Mouse (Mus musculus) ovary, adult 18-20 months (tissue): Measurements from ENCODE around the gene Prox2.
A peak's percentile ranks its signal among the peaks of the same experiment; 100 is the strongest.

ENCODE experiments used
- DNase-seq: peaks from one replicate; pipeline ENCODE4 v3.0.0; 2022; ENCODE audit warnings: low spot score, mixed read lengths

The Prox2 gene

DNA sequence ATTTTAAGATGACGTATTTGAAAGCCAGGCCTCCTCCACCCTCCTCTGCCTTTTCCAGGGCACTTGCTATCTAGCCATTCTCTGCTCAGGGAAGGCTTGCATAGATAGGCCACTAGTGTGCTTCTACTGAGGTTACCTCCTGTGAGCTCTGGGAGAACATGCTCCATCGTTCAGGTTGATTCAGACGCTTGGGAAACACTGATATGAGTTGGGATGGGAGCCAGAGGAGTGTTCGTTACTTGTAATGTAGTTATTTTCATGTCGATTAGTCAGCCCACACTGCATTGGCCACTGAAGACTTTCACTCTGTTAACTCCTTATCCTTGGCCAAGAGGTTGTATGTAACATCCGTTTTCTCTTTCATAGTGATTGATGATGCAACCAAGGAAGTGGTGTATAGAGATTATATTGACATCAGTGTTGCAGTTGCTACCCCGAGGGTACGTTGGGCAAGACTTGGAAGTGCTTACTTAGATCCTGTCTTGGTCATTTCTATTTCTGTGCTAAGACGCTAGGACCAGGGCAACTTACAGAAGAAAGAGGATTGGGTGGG lies 18.9 kb upstream of the Prox2 start:
- no peak for DNase-seq

DNA sequence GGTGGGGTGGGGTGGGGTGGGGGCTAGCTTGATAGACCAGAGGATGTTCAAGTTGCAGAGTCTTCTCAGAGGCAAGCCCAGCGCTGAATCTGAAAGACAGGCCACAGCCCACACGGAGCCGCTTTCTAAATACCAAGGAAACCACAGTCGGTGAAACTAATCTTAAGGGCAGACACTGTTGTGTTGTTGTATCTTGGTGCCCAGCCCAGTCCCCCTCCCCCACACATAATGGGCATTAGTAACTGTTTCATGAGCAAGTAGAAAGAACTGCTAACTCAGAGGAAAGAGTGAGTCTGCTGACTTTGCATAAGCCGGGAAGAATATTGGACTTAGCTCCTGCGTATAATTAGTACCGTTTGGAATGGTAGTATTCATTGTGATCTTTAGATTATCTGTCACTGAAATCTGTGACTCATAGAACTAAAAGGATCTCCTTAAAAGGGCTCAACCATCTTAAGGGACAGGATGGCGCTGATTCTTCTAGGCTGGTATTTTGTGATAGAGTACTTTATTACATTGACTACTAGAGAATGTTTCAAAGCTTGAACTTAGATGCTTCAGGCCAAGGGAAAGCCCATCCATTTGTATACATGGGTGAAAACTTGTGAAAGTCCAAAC lies 16.5 kb upstream of the Prox2 start:
- DNase-seq: no peak

DNA sequence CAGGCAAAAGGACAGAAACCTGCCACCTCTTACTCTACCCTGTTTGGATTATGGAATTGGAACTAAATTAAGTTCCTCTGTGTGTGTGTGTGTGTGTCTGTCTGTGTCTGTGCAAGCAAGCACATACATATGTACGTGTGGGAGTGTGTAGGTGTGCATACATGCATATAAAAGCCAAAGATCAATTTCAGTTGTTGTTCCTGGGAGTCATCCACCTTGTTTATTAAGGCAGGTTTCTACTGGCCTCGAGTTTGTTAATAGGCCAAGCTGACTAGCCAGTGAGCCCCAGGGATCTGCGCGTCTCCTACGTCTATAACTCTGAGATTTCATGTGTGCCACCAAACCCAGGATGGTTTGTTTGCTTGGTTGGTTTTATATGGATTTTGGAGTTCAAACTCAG lies 14.2 kb upstream of the Prox2 start:
- DNase-seq: no peak

DNA sequence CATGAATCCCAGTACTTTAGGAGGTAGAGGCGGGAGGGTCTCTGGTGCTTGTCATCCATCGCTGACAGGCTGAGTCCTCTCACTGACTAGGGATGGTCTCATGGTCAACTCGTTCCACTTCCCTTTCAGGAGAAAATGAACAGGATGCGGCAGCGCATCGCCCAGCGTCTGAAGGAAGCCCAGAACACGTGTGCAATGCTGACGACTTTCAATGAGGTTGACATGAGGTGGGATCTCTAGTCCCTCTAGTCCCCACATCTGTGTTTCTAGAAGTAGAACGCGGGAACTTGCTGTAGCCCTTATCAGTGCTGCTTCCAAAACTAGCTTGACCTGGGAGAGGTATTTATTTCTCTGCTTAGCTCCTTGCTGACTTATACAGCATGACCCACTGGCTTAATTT lies 13.1 kb upstream of the Prox2 start:
- DNase-seq: no peak

DNA sequence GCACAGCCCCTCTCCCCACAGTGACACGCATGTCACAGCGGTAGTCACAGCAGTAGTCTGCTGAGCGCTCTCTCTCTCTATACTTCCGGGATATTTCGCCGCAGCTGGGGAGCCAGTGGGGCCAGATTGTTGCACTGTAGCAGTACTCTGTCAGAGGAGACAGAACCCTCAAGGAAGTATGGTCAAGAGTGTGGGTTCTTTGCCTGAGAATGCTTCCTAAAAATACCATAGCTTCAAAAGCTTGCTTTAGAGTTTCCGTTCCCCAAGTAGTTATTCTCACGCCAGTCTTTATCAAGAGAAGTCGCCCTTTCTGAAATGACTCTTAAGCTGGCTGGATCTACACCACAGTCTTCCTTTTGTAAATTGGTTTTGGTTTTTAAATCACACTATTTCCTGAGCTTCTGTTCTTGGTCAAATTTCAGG lies 12.6 kb upstream of the Prox2 start:
- no peak for DNase-seq

DNA sequence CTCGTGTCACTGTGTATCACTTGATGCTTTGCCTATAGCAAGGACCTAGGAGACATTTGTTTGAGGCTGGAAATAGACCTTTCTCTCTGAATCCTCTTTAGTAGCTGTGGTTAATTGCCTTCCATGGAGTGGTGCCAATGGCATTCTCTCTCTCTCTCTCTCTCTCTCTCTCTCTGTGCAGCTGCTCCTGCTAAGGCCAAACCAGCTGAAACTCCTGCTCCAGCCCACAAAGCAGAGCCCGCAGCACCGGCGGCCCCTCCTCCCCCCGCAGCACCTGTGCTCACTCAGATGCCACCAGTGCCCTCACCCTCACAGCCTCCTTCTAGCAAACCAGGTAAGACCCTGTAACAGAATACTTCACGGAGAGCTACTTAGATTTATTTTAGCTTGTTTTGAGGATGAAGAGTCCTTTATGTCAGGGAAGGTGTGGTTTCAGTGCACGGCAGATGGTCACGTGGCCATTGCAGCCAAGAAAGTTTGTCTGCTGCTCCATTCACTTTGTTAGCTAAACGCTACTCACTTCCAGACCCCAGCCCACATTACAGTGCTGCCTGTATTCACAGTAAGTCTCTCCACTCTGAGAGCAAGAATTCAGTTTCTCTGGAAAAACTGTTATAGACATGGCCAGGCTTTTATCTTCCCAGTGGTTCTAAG lies 11.4 kb upstream of the Prox2 start:
- no peak for DNase-seq

DNA sequence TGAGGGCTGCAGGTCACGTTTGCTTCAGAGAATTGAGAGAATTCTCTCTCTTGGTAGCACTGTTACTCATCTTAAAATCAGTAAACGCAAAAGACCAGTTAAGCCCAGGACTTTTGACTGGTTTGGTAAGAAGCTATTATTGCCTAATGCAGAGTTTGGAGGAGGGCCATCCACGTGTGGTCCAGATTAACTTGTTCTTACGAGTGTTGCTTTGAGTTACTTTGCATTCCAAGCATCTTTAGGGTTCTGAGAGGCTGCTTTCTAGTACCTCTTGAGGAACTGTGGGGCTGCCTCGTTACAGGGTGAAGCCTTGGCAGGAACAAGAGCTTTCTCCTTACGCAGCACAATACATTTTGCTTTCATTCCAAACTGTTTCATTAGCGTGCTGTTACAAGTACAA lies 5.1 kb upstream of the Prox2 start:
- DNase-seq: no peak

DNA sequence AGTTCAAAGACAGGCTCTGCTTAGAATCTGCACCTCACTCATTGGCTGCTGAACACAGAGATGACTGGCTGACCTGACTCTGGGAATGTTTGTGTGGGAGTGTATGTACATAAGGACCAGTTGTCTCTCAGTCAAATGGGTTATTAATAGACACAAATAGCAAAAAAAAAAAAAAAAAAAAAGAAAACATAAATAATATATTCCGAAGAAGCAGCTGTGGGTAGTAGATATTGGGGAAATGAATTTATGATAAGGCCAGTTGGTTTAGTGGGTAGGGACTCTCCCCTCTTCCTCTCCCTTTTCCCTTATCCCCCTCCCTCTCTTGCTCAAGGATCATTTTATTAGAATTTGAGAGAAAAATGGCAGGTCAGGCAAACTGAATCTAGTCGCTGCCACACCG lies 3.4 kb upstream of the Prox2 start:
- DNase-seq: no peak

DNA sequence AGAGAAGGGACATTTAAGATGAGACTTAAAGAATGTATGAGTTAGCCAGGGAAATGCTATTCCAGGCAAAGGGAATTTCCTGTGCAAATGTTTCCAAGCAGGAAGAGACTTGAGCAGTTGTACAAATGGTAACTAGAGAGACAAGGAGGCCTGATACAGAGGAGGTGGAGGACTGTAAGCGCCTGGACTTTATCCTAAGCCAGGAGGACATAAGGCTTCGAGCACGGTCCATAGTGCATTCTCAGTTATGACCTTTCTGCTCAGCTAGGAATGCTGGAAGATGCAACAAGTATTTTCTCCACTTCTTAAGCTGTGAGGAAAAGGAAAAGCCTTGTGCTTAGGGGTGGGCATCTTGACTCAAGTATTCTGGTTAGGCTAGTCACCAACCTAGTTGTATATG lies 2.8 kb upstream of the Prox2 start:
- no peak for DNase-seq

DNA sequence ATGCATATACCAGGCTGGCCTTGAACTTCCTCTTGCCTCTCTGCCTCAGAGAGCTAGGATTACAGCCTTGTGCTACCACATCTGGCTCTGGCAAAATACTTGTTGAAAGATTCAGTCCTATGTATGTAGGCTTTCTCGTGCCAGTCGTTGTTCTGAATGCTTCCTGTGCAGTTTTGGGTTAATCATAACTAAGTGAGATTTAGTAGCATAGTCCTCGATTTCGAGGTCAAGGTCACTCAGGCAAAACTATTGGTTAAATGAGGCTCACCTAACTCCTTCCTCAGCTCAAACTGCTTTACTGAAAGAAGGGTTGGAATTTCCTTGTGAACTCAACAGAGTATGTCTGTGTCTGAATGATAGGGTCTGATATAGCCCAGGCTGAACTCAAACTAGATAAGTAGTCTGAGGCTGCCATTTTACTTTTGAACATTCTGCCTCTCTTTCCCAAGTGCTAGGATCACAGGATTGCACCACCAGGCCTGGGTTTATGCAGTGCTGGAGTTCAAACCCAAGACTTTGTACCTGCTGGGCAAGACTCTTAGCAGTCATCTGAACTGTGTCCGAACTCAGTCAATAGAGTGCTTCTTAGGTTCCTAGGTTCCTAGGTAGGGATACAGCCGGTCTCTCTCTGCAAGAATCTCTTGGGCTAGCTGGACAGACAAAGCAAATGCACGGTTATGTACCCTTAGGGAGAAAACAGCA lies 2.1 kb upstream of the Prox2 start:
- no peak for DNase-seq

DNA sequence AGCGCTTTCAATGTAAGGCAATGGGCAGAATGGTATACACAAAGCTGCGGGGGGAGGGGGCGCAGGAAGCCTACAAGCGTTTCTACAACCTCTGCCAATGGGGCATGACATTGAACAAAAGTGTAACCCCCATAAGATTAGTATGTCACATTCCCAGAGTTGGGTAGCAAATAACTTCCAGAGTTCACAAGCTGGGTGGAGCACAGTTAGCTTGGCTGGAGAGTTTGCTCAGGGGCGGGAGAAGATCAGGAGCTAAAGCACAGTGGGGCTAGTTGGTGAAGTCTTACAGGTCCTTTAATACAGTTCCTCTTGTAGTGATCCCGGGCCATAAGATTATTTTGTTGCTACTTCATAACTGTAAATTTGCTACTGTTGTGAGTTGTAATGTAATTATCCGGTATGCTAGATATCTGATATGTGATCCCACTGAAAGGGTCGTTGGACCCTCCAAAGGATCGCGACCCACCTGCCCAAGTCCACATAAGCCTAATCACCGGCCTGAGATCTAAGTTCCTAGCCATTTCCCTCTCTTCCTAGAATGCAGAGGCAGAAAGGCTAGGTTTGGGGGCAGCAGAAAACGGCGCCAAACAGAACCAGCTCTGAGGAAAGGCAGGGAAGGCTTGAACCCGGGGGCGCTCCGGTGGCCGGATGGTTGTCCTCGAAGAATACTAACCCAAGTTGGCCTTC lies 405 bp downstream of the Prox2 start:
- DNase-seq: no peak

DNA sequence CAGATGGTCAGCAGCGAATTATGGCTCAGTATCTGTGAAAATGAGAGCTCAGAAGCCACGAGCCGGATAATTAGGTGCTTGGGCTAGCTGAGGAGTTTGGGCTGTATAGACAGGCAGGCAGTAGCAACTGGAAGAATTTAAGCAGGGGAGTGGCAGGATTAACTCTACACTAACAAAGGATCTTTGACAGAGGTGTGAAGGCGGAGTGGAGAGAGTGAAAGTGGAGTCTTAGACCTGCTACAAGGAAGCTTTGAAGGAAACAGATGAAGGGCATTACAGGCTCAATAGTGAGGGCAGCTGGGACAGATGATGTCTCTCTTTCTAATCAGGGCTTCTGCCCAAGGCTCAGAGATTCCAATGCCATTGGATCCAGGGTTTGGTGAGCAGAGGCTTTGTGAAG lies 1.1 kb downstream of the Prox2 start:
- no peak for DNase-seq

DNA sequence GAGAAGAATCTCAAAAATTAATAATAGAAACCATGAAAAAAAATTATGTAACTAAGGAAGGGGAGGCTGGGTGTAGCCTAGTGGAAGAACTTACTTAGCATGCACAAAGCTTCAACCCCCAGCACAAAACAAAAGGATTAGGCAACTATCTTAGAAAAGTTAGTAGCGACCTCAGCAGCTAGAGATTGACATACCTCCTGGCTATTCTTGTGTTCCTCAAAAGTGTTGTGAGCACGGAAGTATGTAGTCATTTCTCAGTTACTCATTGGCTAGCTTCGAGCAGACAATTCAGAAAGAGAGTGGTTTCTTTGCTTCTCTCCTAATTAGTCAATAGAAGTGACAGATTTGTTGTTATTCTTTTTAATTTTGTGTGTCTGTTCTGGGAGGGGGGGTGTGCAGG lies 1.9 kb downstream of the Prox2 start:
- no peak for DNase-seq

DNA sequence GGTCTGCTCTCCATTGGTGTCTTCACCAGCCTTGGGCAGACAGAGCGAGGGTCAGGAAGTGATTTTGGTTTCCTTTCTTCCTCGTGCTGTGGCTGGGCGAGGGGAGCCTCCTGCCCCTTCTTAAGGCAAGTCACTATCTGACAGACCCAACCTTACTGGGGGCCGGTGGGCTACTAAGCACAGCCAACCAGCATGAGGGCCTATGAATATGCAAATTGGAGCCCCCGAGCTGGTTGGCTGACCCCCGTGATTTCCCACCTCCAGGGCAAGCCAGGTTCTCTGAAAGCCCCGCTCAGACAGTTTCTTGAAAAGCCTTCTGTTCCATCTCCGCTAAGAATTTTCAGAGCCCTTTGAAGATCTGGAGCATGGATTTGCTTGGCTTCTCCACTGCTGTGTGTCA lies 4.3 kb downstream of the Prox2 start:
- DNase-seq: no peak

DNA sequence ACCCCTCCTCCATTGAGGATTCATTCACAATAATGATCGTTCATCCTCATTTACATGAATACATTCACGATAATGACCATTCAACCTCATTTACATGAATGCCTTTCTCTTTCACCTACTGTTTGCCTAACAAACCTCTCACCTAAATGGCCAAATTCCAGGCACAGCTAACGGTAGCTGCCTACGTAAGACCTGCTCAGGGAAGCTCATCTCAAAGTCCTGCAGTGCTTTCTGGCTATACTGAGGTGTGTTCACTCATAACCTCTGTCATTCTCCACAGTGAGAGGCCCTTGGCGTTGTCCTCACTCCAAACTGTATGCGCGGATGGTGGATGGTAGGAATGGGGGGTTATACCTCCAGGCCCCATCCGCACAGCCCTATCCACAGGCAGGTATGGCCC lies 5.8 kb downstream of the Prox2 start:
- DNase-seq: no peak

DNA sequence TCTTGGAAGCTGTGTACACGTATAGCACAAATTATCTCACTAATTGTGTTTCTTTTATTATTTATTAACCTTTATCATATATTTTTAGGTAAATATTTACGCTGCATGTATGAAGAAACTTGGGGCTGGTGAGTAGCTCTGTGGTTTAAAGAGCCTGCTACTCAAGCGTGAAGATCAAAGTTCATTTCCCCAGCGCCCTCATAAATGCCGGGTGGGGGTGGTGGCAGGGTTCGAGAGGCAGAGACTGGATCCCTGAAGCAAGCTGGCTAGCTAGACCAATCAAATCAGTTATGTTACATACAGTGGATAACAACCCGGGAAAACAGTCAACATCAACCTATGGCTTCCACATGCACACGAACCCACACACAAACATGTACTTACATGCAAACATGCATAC lies 7.5 kb downstream of the Prox2 start:
- DNase-seq: no peak

DNA sequence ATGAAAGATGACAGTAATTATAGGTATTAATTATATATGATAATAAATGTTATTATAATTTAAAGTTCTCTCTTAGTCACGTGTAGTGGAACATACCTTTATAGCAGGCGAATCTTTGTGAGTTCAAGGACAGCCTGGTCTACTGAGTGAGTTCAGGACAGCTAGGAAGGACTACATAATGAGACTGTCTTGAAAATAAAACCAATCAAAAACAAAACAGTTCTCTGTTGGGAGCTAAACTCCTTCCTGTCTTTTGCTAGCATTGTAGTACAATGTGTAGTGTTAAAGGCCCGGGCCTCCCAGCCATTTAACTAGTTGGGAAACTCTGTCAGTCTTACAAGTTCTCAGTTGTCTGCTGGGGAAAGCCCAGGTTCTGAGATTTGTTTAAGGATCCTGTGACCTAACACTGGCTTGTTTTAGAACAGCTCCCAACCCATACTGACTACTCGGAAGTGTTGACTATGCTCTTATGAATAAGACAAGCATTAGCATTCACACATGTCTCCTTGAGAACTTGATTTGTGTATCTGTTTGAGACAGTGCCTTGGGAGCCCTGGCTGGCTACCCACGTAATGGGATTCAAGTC lies 8.9 kb downstream of the Prox2 start:
- no peak for DNase-seq

DNA sequence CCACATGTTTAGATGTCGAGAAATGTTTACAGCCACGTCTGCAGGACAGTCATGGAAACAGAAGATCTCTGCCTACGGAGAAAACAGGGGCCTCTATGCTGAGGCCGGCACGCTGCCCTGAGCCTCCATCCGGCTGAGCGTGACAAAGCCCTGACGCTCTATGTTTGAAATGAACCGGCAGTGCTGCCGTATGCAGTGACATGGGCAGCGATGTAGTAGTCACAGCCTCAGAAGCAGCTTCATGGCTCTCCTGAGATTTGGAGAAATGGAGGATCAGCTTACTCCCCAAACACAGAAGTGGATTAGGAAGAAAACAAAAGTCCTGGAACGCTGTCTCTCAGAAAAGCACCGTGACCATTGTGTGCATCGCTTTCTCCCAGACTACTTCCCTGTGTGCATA lies 9.6 kb downstream of the Prox2 start:
- DNase-seq: no peak

DNA sequence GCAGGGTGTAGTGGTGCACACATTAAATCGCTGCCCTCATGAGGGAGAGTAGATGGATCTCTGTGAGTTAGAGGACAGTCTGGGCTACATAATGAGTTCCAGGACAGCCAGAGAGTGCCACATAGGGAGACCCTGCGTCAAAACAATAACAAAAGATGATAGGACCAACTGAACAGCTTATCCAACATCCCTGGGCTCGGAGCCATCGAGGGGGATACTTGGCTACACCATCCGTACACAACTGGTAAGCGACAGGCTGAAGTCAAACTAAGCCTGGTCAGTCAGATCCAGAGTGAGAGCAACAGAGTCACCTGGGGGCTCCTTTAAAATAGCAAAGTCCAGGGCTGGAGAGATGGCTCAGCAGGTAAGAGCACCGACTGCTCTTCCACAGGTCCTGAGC lies 14.7 kb downstream of the Prox2 start:
- no peak for DNase-seq

DNA sequence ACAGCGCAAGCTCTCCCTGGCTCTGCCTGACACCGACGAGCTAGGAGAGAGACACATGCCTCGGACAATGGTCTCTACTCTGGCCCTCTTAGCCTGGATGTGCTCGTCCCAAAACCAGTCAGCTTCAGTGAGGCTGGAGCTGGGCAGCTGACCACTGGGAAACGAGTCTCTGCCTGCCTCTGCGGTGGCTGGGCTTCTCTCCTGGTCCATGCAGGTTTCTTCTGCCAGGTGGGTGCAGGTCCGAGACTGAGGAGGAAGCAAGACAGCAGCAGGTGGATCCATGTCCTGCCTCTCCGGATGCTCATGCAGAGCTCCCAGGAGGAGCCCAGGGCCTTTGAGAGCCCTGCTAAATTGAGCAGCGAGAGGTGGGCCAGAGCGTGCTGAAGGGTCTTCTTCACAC lies 15.4 kb downstream of the Prox2 start:
- DNase-seq: no peak

DNA sequence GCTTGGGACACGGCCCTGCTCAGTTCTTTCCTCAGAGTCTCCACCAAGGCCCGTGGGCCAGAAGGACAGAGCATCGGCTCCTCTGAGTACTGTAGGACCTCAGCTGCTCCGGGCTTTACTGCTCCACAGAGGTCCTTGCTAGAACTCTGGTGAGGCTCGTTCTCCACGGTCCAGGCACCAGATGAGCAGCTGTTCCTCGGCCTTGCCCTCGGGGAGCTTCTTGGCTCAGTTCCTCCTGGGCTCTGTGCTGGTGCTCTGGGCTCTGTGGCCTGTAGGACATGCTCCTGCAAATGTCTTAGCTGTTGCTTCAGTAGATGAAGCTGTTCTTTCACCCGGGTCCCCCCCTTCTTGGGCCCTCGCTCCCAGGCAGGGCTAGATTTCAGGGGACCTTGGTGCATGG lies 15.9 kb downstream of the Prox2 start:
- DNase-seq: peak; percentile 52

DNA sequence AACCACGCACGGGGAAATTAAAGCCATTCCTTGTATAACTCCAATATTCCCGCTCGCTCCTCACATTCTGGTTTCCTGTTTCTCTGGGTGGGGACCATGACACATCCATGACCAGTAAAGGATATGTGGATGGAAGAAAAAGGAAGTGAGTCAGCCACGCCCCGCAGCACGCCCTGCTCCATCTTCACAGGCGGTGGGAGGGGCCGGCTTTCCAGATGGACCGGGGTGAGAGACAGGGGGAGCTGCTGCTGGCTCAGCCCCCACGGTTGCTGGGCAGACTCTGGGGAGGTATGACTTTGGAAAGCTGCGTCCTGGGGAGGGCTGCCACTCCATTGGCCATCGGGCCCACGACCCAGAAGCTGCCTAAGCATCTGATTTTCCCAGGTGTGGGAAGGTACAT lies 16.5 kb downstream of the Prox2 start:
- DNase-seq: peak; percentile 30
